Mouse (Mus musculus) kidney, embryonic 15.5 days (tissue): ENCODE data around the gene Grik4. TPM values are rescaled to one million over a fixed set of nuclear protein-coding genes. Genes with fewer than 3 reads are reported as not detected.

Experiments
- ATAC-seq: fragments of 200-750 bp; cut with Nextera tagmentation; replicated peaks from 2 replicates; pipeline ENCODE4 v1.8.0; 2017; ENCODE audit warnings: moderate TSS enrichment; ENCODE audit not compliant: low FRiP score
- H3K27ac ChIP-seq: fragments of 300-500 bp; sonication (generic); 2 replicates; pipeline ENCODE4 v1.5.1; 2015; ENCODE audit warnings: mild to moderate bottlenecking, inconsistent platforms
- H3K27me3 ChIP-seq: fragments of 300-500 bp; sonication (generic); 2 replicates; pipeline ENCODE4 v1.6.1; 2015; ENCODE audit warnings: inconsistent platforms
- H3K36me3 ChIP-seq: fragments of 300-500 bp; sonication (generic); 2 replicates; pipeline ENCODE4 v1.6.1; 2015; ENCODE audit warnings: inconsistent platforms
- H3K4me1 ChIP-seq: fragments of 300-500 bp; sonication (generic); 2 replicates; pipeline ENCODE4 v1.6.1; 2015; ENCODE audit warnings: inconsistent platforms
- H3K4me2 ChIP-seq: fragments of 300-500 bp; sonication (generic); 2 replicates; pipeline ENCODE4 v1.6.1; 2015; ENCODE audit warnings: moderate library complexity, mild to moderate bottlenecking, inconsistent platforms
- H3K4me3 ChIP-seq: fragments of 300-500 bp; sonication (generic); replicated peaks from 2 replicates; pipeline ENCODE4 v1.5.1; 2015; ENCODE audit warnings: mild to moderate bottlenecking, inconsistent platforms
- H3K9ac ChIP-seq: fragments of 300-500 bp; sonication (generic); 2 replicates; pipeline ENCODE4 v1.6.1; 2015; ENCODE audit warnings: mild to moderate bottlenecking, inconsistent platforms
- H3K9me3 ChIP-seq: fragments of 300-500 bp; sonication (generic); replicated peaks from 2 replicates; pipeline ENCODE4 v1.6.1; 2016; ENCODE audit warnings: inconsistent platforms
- WGBS: fragments of 180-500 bp; shearing (Covaris S2); methylation state at CpG from one replicate; pipeline ENCODE4 v1.1.7; 2015; ENCODE audit warnings: mixed read lengths; 5-methylcytosine and 5-hydroxymethylcytosine counted together
- polyA plus RNA-seq: library from polyadenylated mRNA; unstranded; fragments of >200 nt; fragmentation: Nextera tagmentation; extraction: Ambion mirVana; gene quantifications from 2 replicates; pipeline ENCODE4 v1.2.1, GENCODE M21; 2015

Gene Grik4
- polyA plus RNA-seq, 1 experiment from 2014 or later = 4.0 TPM

- 52% methylated on average over 6 of the region's 6 CpGs for WGBS
- no peak for ATAC-seq
- Histone ChIP-seq H3K36me3 (no peaks in the 10 kb centered on the region), H3K27me3 (no peaks in the 10 kb centered on the region; the same call in 1 of the 2 replicates), H3K9me3 (no peaks in the 10 kb centered on the region), H3K9ac (no peak overlapping the region), H3K4me3 (no peak overlapping the region), H3K4me2 (no peak overlapping the region), H3K27ac (no peak overlapping the region), H3K4me1 (peaks cover 9% of the 10 kb centered on the region)
These were observed 71.4 kb downstream of the Grik4 start for GRCm38 (mm10) chr9:42872885-42873284.

GRCm38 (mm10) chr9:42871681-42872080, 72.6 kb downstream of the Grik4 start:
- peaks cover 9% of the 10 kb centered on the region for H3K4me1 ChIP-seq
- 83% methylated on average over 4 of the region's 4 CpGs for WGBS
- ATAC-seq = no peak
- H3K9me3 ChIP-seq = no peaks in the 10 kb centered on the region
- H3K27me3 ChIP-seq = no peaks in the 10 kb centered on the region
- H3K4me2 ChIP-seq = no peak overlapping the region
- H3K36me3 ChIP-seq = no peaks in the 10 kb centered on the region
- no peak overlapping the region for H3K9ac ChIP-seq
- H3K4me3 ChIP-seq = no peak overlapping the region
- H3K27ac ChIP-seq = no peak overlapping the region

- Histone ChIP-seq H3K9ac (no peak overlapping the region), H3K4me1 (peaks cover 23% of the 10 kb centered on the region), H3K36me3 (no peaks in the 10 kb centered on the region), H3K4me2 (no peak overlapping the region), H3K4me3 (no peak overlapping the region), H3K27ac (no peak overlapping the region), H3K9me3 (no peaks in the 10 kb centered on the region), H3K27me3 (no peaks in the 10 kb centered on the region)
- 50% methylated on average over 9 of the region's 9 CpGs for WGBS
- ATAC-seq = no peak
These were observed 74.0 kb downstream of the Grik4 start for GRCm38 (mm10) chr9:42870257-42870656.

GRCm38 (mm10) chr9:42868508-42868907, 75.8 kb downstream of the Grik4 start:
- H3K9ac ChIP-seq = no peak overlapping the region
- ATAC-seq = no peak
- H3K4me2 ChIP-seq = no peak overlapping the region
- no peaks in the 10 kb centered on the region for H3K9me3 ChIP-seq
- no peak overlapping the region for H3K27ac ChIP-seq
- 56% methylated on average over 10 of the region's 10 CpGs for WGBS
- peaks cover 32% of the 10 kb centered on the region for H3K4me1 ChIP-seq
- H3K36me3 ChIP-seq = no peaks in the 10 kb centered on the region
- no peak overlapping the region for H3K4me3 ChIP-seq
- H3K27me3 ChIP-seq = no peaks in the 10 kb centered on the region

- WGBS = 97% methylated on average over 4 of the region's 4 CpGs
- H3K36me3 ChIP-seq = no peaks in the 10 kb centered on the region
- no peak overlapping the region for H3K9ac ChIP-seq
- H3K27ac ChIP-seq = no peak overlapping the region
- no peaks in the 10 kb centered on the region for H3K9me3 ChIP-seq
- peaks cover 28% of the 10 kb centered on the region for H3K4me1 ChIP-seq
- ATAC-seq = no peak
- no peaks in the 10 kb centered on the region for H3K27me3 ChIP-seq
- no peak overlapping the region for H3K4me2 ChIP-seq
- H3K4me3 ChIP-seq = no peak overlapping the region
These were observed 77.6 kb downstream of the Grik4 start for GRCm38 (mm10) chr9:42866650-42867049.

- no peak overlapping the region for H3K4me3 ChIP-seq
- WGBS = 43% methylated on average over 11 of the region's 11 CpGs
- no peaks in the 10 kb centered on the region for H3K9me3 ChIP-seq
- H3K4me2 ChIP-seq = no peak overlapping the region
- H3K9ac ChIP-seq = no peak overlapping the region
- peaks cover 40% of the 10 kb centered on the region for H3K4me1 ChIP-seq
- no peaks in the 10 kb centered on the region for H3K36me3 ChIP-seq
- ATAC-seq = peak; percentile 68
- H3K27ac ChIP-seq = peak overlapping the region; percentile 73
- 0 out of 2 replicates have a peak, but pooled peaks cover 2% of the 10 kb centered on the region for H3K27me3 ChIP-seq
These were observed 79.1 kb downstream of the Grik4 start for GRCm38 (mm10) chr9:42865036-42865829.

GRCm38 (mm10) chr9:42863360-42863759, 80.9 kb downstream of the Grik4 start:
- 0 out of 2 replicates have a peak, but pooled peaks cover 2% of the 10 kb centered on the region for H3K27me3 ChIP-seq
- no peak overlapping the region for H3K27ac ChIP-seq
- no peak overlapping the region for H3K4me3 ChIP-seq
- H3K9ac ChIP-seq = no peak overlapping the region
- no peaks in the 10 kb centered on the region for H3K9me3 ChIP-seq
- no peak overlapping the region for H3K4me2 ChIP-seq
- no peak for ATAC-seq
- WGBS = 82% methylated on average over 5 of the region's 5 CpGs
- H3K4me1 ChIP-seq = peaks cover 50% of the 10 kb centered on the region
- H3K36me3 ChIP-seq = no peaks in the 10 kb centered on the region

GRCm38 (mm10) chr9:42861711-42862110, 82.6 kb downstream of the Grik4 start:
- Histone ChIP-seq H3K4me3 (no peak overlapping the region), H3K36me3 (no peaks in the 10 kb centered on the region), H3K9ac (no peak overlapping the region), H3K4me1 (peaks cover 50% of the 10 kb centered on the region), H3K9me3 (no peaks in the 10 kb centered on the region), H3K4me2 (no peak overlapping the region), H3K27me3 (0 out of 2 replicates have a peak, but pooled peaks cover 2% of the 10 kb centered on the region), H3K27ac (no peak overlapping the region)
- 76% methylated on average over 6 of the region's 6 CpGs for WGBS
- ATAC-seq = no peak

GRCm38 (mm10) chr9:42861238-42861637, 83.1 kb downstream of the Grik4 start:
- peaks cover 46% of the 10 kb centered on the region for H3K4me1 ChIP-seq
- no peak overlapping the region for H3K9ac ChIP-seq
- 56% methylated on average over 11 of the region's 11 CpGs for WGBS
- no peaks in the 10 kb centered on the region for H3K9me3 ChIP-seq
- H3K36me3 ChIP-seq = no peaks in the 10 kb centered on the region
- no peak overlapping the region for H3K4me3 ChIP-seq
- H3K27me3 ChIP-seq = 0 out of 2 replicates have a peak, but pooled peaks cover 2% of the 10 kb centered on the region
- no peak for ATAC-seq
- H3K4me2 ChIP-seq = no peak overlapping the region
- H3K27ac ChIP-seq = no peak overlapping the region

GRCm38 (mm10) chr9:42859959-42860794, 84.1 kb downstream of the Grik4 start:
- no peak for ATAC-seq
- peaks cover 35% of the 10 kb centered on the region for H3K4me1 ChIP-seq
- H3K36me3 ChIP-seq = no peaks in the 10 kb centered on the region
- WGBS = 60% methylated on average over 10 of the region's 10 CpGs
- H3K9me3 ChIP-seq = no peaks in the 10 kb centered on the region
- H3K4me3 ChIP-seq = no peak overlapping the region
- no peak overlapping the region for H3K27ac ChIP-seq
- no peak overlapping the region for H3K4me2 ChIP-seq
- 0 out of 2 replicates have a peak, but pooled peaks cover 2% of the 10 kb centered on the region for H3K27me3 ChIP-seq
- no peak overlapping the region for H3K9ac ChIP-seq

GRCm38 (mm10) chr9:42858998-42859690, 85.1 kb downstream of the Grik4 start:
- H3K4me1 ChIP-seq = peaks cover 26% of the 10 kb centered on the region
- H3K27ac ChIP-seq = no peak overlapping the region
- 0 out of 2 replicates have a peak, but pooled peaks cover 2% of the 10 kb centered on the region for H3K27me3 ChIP-seq
- no peaks in the 10 kb centered on the region for H3K9me3 ChIP-seq
- no peaks in the 10 kb centered on the region for H3K36me3 ChIP-seq
- no peak overlapping the region for H3K4me2 ChIP-seq
- no peak for ATAC-seq
- H3K4me3 ChIP-seq = no peak overlapping the region
- no peak overlapping the region for H3K9ac ChIP-seq
- WGBS = 83% methylated on average over 4 of the region's 4 CpGs
